Mouse (Mus musculus) kidney, adult 8-10 months (tissue): Measurements from ENCODE around the gene St6galnac5.
A peak's percentile ranks its signal among the peaks of the same experiment; 100 is the strongest.
"Not testable (repeated sequence)": the region's sequence is repeated elsewhere in the genome, so short reads cannot be mapped to it uniquely, and the experiment has no call there.

Experiments
- DNase-seq, 2 experiments: peaks; one replicate each; pipeline ENCODE4 v3.0.0; 2022

Gene St6galnac5

DNA sequence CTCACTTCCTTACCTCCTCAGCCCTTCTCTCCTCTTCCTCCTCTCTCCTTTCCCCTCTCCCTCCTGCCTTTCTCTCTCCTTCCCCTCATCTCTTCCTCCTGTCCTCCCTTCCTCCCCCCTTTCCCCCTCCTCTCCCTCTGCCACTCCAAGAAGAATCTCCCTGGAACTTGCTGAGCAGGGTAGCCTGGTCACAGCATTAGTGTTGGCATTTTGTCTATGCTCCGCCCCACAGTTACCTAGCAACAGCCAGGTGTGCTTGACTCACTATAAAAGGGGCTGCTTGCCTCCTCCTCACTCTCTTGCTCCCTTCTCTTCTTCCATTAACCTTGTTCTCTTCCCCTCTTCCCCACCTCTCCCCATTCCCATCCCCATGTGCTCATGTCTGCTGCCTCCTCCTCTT, 120.1 kb downstream of the St6galnac5 start:
- DNase-seq = no peak

DNA sequence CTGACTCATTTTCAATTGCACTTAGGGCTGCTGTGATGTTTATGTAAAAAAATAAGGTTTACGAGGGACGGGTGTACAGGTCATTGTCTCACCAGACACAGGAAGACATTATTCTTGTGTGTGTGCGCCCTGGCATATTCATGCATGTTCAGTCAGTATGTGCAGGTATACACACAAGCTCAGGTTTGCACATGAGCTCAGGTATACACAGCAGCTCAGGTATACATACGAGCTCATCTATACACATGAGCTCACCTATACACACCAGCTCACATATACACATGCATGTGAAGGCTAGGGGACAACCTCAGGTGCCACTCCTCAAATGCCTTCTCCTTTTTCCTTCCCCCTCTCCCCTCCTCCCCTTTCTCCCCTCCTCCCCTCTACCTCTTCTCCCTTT, 120.6 kb downstream of the St6galnac5 start:
- no peak for DNase-seq

DNA sequence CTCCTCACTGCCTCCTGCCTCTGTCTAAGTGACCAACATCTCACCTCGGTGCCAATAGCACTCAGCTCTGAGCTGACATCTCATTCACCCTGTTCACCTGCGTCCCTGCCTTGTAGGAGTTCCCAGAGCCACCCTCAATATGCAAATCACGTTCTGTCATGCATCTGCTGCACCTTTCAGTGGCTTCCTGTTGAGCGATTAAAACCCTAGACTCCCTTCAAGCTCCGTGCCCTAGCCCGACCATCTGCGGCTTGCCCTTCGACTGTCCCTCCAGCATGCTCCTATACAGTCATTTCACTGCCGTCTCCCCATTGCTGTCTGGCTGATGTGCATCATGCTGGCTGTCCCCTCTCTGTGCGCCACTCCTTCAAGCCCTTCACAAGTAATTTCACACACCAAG, 126.0 kb downstream of the St6galnac5 start:
- no peak for DNase-seq

DNA sequence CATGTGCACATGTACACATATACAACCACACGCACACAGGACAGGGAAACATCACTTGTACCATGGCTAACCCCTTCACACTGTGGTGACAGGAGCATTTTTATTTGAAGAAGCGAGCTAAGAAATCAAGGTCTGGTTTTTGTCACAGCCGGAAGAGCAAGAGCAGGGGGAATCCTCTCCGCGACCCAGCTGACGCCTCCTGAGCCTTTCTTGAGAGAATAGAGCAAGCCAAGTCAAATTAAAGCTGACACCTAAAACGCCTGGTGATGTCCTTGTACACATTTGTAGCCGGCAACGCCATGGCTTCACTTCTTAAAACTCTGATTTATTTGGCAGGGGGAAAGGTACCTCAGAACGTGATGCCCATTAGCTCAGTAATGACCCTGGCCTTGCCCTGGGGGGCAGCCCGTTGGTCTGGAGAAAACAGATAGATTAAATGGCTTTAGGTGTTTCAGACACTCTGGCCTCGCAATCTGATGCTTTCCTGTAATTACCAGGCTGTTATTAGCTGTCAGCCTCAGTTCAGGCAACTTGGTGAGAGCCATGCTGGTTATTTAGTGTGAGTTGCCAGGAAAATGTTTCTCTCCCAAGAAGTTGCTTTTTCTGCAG, 126.9 kb downstream of the St6galnac5 start:
- no peak for DNase-seq

DNA sequence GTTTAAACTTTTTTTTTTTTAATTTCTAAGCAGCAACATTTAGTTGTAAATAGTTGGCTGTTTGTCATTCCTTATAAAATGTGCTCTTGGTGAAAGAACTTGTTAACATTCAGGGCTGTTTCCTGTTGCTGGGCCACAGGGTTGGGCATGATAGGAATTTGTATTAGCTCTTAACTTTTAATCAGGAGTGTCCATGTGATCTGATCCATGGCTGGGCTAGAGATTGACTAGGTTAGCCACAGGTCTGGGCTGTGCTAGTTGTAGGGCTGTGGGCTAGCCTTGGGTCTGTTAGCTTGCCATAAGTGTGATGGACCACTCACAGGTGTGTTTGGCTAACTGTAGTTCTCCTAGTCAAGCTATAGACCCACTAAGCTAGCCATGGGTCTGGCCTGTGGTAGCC, 138.1 kb downstream of the St6galnac5 start:
- DNase-seq = no peak

DNA sequence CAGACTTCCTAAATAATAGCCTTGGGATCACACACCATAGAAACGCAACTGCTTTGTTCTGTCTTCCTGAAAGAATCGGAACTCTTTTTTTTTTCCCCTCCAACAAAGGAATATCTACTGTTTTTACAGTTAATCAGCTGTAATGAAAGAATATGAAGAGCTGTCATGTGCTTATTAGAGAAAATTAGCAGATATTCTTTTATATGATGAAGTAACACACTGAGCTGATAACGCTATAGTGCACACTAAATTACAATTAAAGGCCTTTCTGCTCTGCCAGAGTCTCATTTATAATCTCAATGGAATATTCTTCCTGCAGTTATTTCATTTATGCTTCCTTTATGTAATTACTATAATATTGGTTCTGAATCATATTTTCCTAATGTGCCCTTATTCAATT, 139.4 kb downstream of the St6galnac5 start:
- DNase-seq = no peak

DNA sequence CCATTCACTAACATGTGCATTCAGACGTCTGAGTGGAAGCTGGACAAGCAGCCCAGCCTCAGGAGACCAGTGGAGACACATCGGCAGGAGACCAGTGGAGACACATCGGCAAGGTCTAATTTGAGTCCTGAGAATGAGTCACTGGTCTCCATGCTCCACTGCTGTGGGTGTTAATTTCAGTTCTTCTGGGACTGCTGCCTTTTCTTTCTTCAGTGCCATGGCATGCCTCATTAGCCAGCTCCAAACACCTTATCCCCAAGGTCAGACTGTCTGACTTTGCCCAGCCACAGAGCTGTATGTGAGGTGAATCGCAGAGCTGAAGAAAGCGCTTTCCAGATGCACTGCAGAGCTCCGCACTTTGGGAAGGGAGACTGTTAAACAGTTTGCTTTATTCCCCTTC, 140.8 kb downstream of the St6galnac5 start:
- peak in 1 of 2 experiments; percentile 17 for DNase-seq

DNA sequence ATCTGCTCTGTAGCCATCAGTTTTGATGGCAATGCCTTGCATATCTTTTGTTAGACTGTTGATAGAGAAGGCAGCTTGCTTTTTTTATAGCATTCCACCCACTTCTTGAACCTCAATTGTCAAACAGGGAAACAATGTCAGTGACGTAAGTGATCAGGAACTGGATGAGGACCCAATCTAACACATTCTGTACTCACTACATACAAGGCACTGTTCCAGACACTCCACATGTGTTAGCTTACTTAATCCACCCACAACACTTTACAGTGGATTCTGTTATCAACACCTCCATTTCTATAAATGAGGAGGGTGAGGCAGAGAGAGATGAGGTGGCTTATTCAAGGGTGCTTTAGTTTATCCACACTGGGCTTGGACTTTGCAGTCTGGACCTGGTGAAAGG, 144.1 kb downstream of the St6galnac5 start:
- DNase-seq = no peak

DNA sequence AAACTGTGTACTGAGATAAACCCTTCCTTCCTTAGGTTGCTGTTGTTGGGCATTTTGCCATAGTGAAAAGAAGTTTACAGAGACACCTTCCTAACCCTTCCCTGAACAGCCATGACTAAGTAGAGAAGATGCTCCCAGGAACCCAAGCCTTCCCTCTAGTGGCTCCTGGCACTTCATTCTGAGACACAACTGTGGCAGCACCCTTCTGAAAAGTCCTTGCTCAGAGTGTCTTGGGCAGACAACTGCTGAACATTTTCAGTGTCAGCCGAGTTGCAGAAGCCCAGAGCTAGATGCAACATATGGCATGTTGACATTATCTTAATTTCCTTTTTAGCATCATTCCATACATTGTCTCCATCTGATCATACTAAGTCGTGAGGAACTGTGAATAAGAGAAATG, 144.6 kb downstream of the St6galnac5 start:
- DNase-seq = no peak

DNA sequence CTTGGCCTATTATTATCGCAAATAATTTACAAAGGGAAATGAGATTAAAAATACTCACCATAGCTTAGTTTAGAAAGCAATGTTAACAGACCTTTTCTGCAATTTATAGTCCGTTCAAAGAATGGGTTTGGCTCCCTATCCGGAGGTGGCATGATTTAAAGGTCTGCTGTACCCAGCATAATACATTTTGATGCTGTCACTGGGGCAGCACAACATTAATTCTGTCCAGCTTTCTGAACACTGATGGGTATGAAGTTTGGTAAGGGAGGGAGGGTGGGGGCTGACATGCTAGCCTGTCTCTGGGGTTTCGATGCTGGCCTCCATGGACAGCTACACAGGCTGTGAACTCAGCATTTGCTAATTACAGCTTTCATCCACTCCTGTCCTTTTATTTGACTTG, 149.6 kb downstream of the St6galnac5 start:
- DNase-seq = no peak

DNA sequence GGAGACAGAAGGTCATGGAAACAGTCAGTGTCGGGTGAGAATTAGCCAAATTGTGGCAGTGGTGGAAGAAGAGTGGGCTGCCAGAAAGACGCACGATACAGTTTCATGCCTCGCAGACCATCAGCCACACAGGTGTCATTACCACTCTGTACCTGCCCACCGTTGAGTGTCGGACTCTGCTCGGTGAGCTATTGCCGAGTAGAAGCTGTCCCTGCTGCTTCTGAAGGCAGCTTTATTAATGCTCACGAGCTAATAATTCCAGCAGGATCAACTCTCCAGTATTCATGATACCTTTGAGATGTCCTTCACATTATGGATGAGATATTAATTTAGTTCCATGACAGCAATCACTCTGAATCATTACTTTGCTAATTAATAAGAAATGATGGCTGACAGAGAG, 150.1 kb downstream of the St6galnac5 start:
- no peak for DNase-seq

DNA sequence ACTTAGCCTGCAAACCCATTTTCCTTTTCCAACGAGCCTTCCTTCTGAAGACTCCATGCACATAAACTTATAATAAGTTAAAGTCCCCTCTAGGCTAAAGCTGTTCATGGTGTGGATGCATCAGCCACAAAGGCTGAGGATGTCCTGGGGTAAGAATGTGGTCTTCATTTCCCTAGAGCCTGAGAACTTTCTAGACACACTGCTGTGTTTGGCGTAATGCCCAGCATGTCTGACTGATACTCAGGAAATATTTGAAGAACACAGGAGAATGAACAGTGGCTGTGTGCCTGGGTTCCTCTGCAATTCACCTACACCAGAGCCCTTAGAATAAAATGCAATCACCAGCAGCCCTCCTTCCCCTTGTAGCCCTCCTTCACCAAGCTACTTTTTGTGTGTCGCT, 150.7 kb downstream of the St6galnac5 start:
- DNase-seq = peak in 1 of 2 experiments; percentile 21

DNA sequence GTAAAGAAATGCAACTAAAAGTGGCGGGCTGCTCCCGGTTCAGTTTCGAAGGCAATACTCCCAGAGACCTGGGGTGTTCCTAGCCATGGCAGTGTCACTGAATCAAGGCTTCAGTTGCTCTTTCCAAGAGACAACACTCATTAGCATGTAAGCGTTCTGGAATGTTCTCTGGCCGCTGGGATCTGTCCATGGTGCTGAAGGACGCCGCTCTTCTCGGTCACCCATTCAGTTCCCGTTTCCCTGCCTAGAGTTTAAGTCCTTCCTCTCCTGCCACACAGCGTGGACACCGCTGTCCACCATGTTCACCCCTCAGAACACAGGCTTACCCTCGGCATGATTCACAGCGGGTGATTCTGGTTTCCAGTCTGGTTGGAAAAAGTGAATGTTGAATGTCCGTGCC, 160.8 kb downstream of the St6galnac5 start:
- DNase-seq = peak; percentile 41 to 71

DNA sequence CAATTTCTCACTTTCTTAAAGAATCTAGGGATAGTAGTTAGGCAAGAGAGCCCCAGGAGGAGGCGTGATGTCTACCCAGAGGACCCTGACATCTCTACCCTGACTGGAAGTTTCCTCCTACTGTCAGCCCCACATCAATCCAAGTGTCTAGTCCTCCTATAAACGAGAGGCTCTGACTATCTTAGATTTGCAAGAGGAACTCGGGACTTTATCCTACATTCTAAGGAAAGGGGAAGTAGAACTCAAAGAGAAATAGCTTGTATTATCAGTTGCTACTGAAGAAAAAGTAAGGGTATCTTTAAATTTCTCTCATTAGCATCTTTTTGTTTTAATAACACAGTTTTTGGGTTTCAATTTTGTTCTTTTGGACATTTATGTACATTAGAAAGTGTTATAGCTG, 161.6 kb downstream of the St6galnac5 start:
- DNase-seq = no peak

DNA sequence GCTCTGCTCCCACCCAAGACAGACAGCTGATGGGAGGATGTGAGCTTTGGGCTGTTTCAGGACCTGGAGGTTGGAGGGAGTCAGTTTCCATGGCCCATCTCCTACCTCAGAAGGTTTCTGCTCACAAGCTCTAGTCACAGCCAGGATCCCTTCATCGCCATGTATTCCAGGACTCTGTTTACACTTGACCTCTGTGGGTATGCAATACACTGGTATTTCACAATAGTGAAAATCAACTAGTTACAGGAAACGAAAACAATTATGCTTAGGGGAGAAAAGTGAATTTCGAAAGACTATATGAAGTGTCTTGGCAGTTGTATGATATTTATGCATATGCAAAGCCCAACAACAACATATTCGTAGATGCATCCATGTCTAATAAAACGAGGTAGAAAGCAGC, 166.9 kb downstream of the St6galnac5 start:
- no peak for DNase-seq

DNA sequence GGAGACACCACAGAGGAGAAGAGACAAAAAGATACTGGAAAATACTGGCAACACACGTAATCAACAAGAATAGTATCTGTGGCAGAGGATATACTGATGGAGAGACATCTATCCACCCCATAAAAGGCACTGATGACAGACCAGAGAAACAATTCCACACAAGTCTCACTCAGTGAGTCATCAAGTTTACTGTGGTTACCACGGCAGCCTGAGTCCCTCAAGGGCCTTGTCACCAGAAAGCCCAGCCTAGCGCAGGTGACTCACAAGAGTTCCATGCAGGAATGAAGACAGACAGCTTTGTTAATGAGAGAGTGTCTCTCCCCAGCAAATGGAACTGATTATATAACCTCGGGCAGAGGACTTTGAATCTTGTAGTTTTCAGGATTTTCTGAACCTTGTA, 168.1 kb downstream of the St6galnac5 start:
- no peak for DNase-seq

DNA sequence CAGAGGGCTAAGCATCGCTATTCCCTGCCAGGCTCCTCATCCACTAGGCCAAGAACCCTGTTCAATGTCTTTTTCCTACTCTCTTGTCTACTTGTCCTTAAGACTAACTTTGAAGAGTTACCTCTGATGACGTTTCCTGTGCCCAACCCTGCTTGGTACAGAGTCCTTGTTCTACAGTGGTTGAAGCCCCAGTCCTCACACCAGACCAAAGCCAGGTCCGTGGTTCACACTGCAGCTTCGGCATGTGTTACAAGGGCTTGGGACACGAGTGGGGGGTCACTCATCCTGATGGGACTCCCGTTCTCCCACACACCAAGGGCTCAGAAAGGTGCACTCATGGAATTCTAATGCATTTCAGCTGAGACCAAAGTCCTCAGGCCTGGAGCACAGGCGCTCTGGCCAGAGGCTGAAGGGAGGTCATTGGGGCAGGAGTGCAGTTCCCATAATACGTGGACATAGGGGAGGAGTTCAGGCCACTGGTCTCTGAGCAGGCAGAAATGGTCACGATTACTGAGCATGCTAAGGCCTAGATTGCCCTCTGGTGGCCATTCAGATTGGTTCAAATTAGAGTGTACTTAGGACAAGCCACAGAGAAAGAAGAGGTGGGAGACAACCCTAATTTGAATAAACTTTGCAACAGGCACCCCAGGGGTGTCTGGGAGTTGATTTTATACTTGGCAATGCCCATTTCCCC, 182.2 kb downstream of the St6galnac5 start:
- peak; percentile 77 to 78 for DNase-seq

DNA sequence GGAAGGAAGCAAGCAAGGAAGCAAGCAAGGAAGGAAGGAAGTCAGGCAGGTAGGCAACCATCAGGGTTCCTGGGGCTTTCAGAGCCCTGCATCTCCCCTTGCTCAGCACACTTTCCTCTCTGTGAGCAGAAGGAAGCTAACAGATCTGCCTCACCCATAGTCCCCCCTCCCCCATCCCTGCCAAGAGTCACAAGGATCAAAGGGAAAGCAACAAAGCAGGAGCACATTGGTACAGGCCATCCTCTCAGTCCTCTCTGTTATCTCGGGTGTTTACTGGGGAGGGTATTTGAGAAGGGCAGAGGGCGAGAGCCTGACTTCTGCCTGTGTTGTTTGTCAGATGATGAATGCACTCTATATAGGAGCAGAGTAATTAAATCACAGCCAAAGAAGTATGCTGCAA, 184.7 kb downstream of the St6galnac5 start:
- no peak for DNase-seq

DNA sequence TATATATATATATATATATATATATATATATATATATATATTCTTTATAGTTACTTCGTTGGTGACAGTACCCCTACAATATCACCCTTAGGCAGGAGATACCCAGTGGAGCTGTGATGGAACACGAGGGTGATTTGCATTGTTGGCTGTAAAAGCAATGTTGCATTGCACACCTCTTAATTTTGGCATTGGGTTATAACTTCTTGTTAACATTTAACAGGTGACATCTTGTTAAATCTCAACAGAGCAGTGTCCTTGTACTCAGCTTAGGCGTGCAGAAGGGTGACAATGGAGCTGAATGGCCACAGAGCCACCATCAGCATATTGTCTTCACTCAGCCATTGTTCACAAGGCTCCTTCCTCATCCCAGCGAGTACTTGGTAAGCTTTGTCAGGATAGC, 185.8 kb downstream of the St6galnac5 start:
- DNase-seq = peak in 1 of 2 experiments; percentile 43

DNA sequence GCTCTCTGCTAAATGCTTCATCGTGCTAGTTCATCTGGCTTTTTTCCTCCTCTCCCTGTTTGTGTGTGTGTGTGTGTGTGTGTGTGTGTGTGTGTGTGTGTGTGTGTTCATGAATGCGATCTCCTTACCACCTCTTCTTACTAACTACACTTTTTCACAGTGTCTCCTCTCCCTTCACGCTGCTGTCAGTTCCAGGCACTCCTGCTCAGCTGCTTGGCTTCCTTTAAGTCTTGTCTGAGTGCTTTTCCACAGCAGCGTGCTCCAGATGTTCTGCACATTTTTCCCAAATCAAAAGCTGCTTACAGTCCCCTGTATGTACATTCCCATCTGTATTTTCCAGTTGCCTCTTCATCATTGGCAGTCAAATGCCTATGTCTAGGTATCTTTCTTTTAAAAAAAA, 189.0 kb downstream of the St6galnac5 start:
- no peak for DNase-seq

DNA sequence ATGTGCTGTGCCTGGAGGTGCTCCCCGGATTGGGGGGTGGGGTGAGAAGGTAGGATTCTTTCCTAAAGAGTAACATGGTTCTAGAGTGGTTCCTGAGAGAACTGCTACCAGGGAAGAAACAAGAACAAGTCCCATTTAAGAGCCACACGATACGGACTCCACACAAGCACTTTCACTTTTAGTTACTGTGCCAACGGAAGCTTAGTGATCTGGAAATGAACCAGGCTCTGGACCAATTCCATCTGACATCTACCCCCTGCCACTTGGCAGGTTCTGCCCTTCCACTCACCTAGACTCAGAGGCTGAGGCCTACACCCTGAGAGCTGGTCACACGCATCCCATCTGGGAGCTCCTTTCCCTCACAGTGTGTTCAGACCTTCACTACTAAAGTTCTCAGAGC, 189.4 kb downstream of the St6galnac5 start:
- peak; percentile 47 to 55 for DNase-seq

DNA sequence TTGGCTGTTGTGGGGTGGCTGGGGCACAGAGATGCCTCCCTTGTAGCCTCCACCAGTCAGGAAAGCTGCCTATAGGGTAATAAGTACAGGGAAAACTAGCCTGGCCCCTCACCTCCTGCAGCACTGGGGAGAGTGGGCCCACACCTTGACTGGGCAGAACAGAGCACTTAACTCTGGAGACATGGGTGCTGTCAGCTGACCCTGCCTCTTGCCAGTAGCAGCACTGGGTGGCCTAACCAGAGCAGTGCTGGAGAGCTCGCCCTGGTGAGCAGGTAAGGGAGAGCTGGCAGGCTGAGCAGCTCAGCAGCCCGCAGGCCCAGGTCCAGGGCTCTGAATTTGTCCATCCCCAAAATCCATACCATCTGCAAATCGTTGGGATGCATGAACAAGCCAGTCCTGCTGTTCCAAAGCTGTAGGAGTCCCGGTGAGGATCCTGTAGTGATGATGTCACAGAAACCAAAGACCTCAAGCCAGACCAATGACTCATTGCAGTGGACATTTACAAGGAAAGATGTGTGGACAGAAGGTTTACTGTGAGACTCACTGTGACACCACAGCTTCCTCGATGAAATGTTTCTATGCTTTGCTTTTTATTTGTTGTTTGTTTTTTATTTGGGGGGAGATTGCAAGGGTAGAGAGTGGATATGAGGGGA, 193.6 kb downstream of the St6galnac5 start:
- not testable (repeated sequence) for DNase-seq

DNA sequence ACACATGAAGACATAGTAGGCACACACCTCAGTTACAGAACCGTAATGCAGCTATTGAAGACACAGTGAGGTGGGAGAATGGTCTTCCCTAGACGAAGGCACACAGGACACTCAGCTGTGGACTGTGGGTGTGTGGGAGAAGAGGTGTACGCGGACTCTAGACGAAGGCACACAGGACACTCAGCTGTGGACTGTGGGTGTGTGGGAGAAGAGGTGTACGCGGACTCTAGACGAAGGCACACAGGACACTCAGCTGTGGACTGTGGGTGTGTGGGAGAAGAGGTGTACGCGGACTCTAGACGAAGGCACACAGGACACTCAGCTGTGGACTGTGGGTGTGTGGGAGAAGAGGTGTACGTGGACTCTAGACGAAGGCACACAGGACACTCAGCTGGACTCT, 197.7 kb downstream of the St6galnac5 start:
- not testable (repeated sequence) for DNase-seq

DNA sequence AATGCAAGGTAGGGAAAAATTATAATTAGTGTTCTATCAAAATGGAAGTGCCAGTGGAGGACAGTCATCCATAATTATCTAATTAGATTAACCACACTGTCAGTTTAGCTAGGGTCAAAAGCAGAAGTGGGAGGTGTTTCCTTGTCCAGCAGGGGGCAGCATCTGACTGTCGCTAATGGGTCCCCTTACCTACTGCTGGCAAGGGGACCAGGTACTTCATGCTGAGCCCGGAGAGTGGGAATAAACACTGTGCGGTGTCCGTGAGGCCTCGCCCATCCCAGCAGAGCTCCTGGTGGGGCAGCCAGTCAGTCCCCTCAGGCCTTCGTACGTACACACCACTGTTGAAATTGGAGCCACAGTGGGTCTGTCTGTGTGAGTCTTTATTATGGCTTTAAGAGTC, 198.3 kb downstream of the St6galnac5 start:
- peak; percentile 50 to 74 for DNase-seq
